Mouse (Mus musculus) limb, embryonic 14.5 days (tissue): Measurements from ENCODE around the gene Acin1. TPM values are rescaled to one million over a fixed set of nuclear protein-coding genes. Genes with fewer than 3 reads are reported as not detected.

Experiments used
- ATAC-seq: fragments of 200-750 bp; cut with Nextera tagmentation; 2 replicates; pipeline ENCODE4 v1.8.0; 2017; ENCODE audit warnings: low read depth, moderate number of reproducible peaks, moderate TSS enrichment; ENCODE audit not compliant: low FRiP score
- DNase-seq: peaks from one replicate; pipeline ENCODE4 v3.0.0-alpha.2; 2015; ENCODE audit warnings: low spot score
- H3K27ac ChIP-seq: fragments of 300-500 bp; sonication (generic); replicated peaks from 2 replicates; pipeline ENCODE4 v1.5.1; 2014; ENCODE audit warnings: low read depth, mild to moderate bottlenecking, low read length, moderate library complexity, mixed read lengths
- H3K27me3 ChIP-seq: fragments of 300-500 bp; sonication (generic); 2 replicates; pipeline ENCODE4 v1.6.1; 2014; ENCODE audit warnings: low read length, mixed read lengths; ENCODE audit not compliant: control insufficient read depth, insufficient read depth
- H3K36me3 ChIP-seq: fragments of 300-500 bp; sonication (generic); 2 replicates; pipeline ENCODE4 v1.6.1; 2014; ENCODE audit warnings: mild to moderate bottlenecking, low read length, moderate library complexity, mixed read lengths; ENCODE audit not compliant: control insufficient read depth, insufficient read depth
- H3K4me1 ChIP-seq: fragments of 300-500 bp; sonication (generic); 2 replicates; pipeline ENCODE4 v1.6.1; 2014; ENCODE audit warnings: antibody characterized with exemption, low read length, mixed read lengths; ENCODE audit not compliant: control insufficient read depth, insufficient read depth
- H3K4me2 ChIP-seq: fragments of 300-500 bp; sonication (generic); replicated peaks from 2 replicates; pipeline ENCODE4 v1.6.1; 2014; ENCODE audit warnings: low read depth, mild to moderate bottlenecking, low read length, moderate library complexity; ENCODE audit not compliant: severe bottlenecking
- H3K4me3 ChIP-seq: fragments of 300-500 bp; sonication (generic); replicated peaks from 2 replicates; pipeline ENCODE4 v1.5.1; 2014; ENCODE audit warnings: low read length
- H3K9ac ChIP-seq: fragments of 300-500 bp; sonication (generic); 2 replicates; pipeline ENCODE4 v1.6.1; 2014; ENCODE audit warnings: mild to moderate bottlenecking, low read depth, low read length, moderate library complexity; ENCODE audit not compliant: severe bottlenecking
- H3K9me3 ChIP-seq: fragments of 300-500 bp; sonication (generic); 2 replicates; pipeline ENCODE4 v1.6.1; 2016; ENCODE audit warnings: low read length; ENCODE audit not compliant: control insufficient read depth
- POLR2A ChIP-seq: fragments of 200-500 bp; IDR thresholded peaks from 2 replicates; pipeline ENCODE4 v1.8.0; 2012; ENCODE audit warnings: inconsistent platforms, mild to moderate bottlenecking, moderate library complexity, borderline replicate concordance; ENCODE audit not compliant: insufficient read depth, insufficient read length; ENCODE audit errors: extremely low read depth
- WGBS: fragments of 180-500 bp; shearing (Covaris S2); extraction: QIAGEN DNeasy Blood & Tissue Kit; methylation state at CpG from one replicate; pipeline ENCODE4 v1.1.7; 2014; 5-methylcytosine and 5-hydroxymethylcytosine counted together
- polyA plus RNA-seq, 2 experiments: library from polyadenylated mRNA; depleted of rRNA in 1 of 2; stranded (reverse) in 1 of 2; unstranded in 1 of 2; fragments of >200 nt; fragmentation: Nextera tagmentation in 1 of 2; extraction: Ambion mirVana in 1 of 2; gene quantifications; 2 replicates each; pipeline versions ENCODE4 v1.2.1 to v1.2.3; 2012 to 2014

Gene Acin1
- polyA plus RNA-seq, 2 experiments = 99.4 to 297 TPM

- Histone ChIP-seq H3K9ac (peak overlapping the region; percentile 84), H3K36me3 (no peaks in the 10 kb centered on the region), H3K4me3 (peak overlapping the region; percentile 62), H3K27ac (peak overlapping the region; percentile 90), H3K4me1 (peaks cover 18% of the 10 kb centered on the region), H3K9me3 (no peaks in the 10 kb centered on the region), H3K27me3 (no peaks in the 10 kb centered on the region), H3K4me2 (peak overlapping the region; percentile 44)
- peak; percentile 88 for TF ChIP-seq POLR2A
- WGBS = under 1% methylated on average over 44 of the region's 46 CpGs
- DNase-seq = peak; percentile 98
- ATAC-seq = peak; percentile 98
Measured at GRCm38 (mm10) chr14:54603038-54603654, 83.6 kb downstream of the Acin1 start.

- DNase-seq = no peak
- 35% methylated on average over 4 of the region's 4 CpGs for WGBS
- TF ChIP-seq POLR2A = no peak
- ATAC-seq = peak; percentile 1; the same call in 1 of the 2 replicates
- Histone ChIP-seq H3K27ac (peak overlapping the region; percentile 90), H3K9me3 (no peaks in the 10 kb centered on the region), H3K36me3 (no peaks in the 10 kb centered on the region), H3K4me1 (peaks cover 18% of the 10 kb centered on the region), H3K27me3 (no peaks in the 10 kb centered on the region), H3K9ac (peak overlapping the region; percentile 84; the same call in 1 of the 2 replicates), H3K4me2 (peak overlapping the region; percentile 44), H3K4me3 (peak overlapping the region; percentile 62)
Measured at GRCm38 (mm10) chr14:54602613-54603012, 84.1 kb downstream of the Acin1 start.

GRCm38 (mm10) chr14:54601601-54602000, 85.1 kb downstream of the Acin1 start:
- TF ChIP-seq POLR2A = no peak
- H3K9ac ChIP-seq = no peak overlapping the region
- no peaks in the 10 kb centered on the region for H3K27me3 ChIP-seq
- no peak overlapping the region for H3K27ac ChIP-seq
- H3K4me2 ChIP-seq = no peak overlapping the region
- no peak for ATAC-seq
- H3K4me3 ChIP-seq = no peak overlapping the region
- 80% methylated on average over 2 of the region's 2 CpGs for WGBS
- no peaks in the 10 kb centered on the region; the same call in 1 of the 2 replicates for H3K36me3 ChIP-seq
- H3K9me3 ChIP-seq = no peaks in the 10 kb centered on the region
- DNase-seq = no peak
- H3K4me1 ChIP-seq = peaks cover 18% of the 10 kb centered on the region

- ATAC-seq (no peak), DNase-seq (no peak)
- H3K36me3 ChIP-seq = peaks cover 13% of the 10 kb centered on the region; the same call in 1 of the 2 replicates
- no peak overlapping the region for H3K4me3 ChIP-seq
- H3K27me3 ChIP-seq = no peaks in the 10 kb centered on the region
- H3K9ac ChIP-seq = no peak overlapping the region
- no peak overlapping the region for H3K27ac ChIP-seq
- H3K4me1 ChIP-seq = no peaks in the 10 kb centered on the region
- H3K9me3 ChIP-seq = no peaks in the 10 kb centered on the region
- no peak for TF ChIP-seq POLR2A
- no peak overlapping the region for H3K4me2 ChIP-seq
- WGBS = 72% methylated on average over 7 of the region's 7 CpGs
Measured at GRCm38 (mm10) chr14:54597084-54597483, 89.6 kb downstream of the Acin1 start.

- H3K27ac ChIP-seq = no peak overlapping the region
Measured at GRCm38 (mm10) chr14:54594631-54595414, 91.9 kb downstream of the Acin1 start.

More at GRCm38 (mm10) chr14:54594631-54595414, 91.9 kb downstream of the Acin1 start:
- Histone ChIP-seq H3K9ac (no peak overlapping the region), H3K9me3 (no peaks in the 10 kb centered on the region), H3K27me3 (no peaks in the 10 kb centered on the region), H3K4me3 (no peak overlapping the region), H3K4me2 (no peak overlapping the region), H3K36me3 (peaks cover 28% of the 10 kb centered on the region; the same call in 1 of the 2 replicates), H3K4me1 (no peaks in the 10 kb centered on the region)
- 71% methylated on average over 28 of the region's 28 CpGs for WGBS
- no peak for TF ChIP-seq POLR2A
- DNase-seq (no peak), ATAC-seq (no peak)
